Mouse (Mus musculus): ENCODE measurements at regions not wholly inside any gene's neighbourhood (a gene's known extent, or its start where the extent isn't known, plus 50 kb on each side); places are given as distances from the start of the nearest gene placed in this dataset.
A peak's percentile ranks its signal among the peaks of the same experiment; 100 is the strongest.

GRCm38 (mm10) chr3:34522054-34522684, 128.0 kb upstream of the Sox2 start:
- DNase-seq (ENCODE audit: low spot score) = no peak

- no peak for DNase-seq (ENCODE audit: low spot score)
Measured at GRCm38 (mm10) chr3:34521357-34522053, 128.7 kb upstream of the Sox2 start.

GRCm38 (mm10) chr3:34512503-34513145, 137.6 kb upstream of the Sox2 start:
- DNase-seq (ENCODE audit: low spot score) = no peak

- DNase-seq (ENCODE audit: low spot score) = no peak
Measured at GRCm38 (mm10) chr3:34510723-34511122, 139.5 kb upstream of the Sox2 start.

GRCm38 (mm10) chr3:34509160-34509559, 141.0 kb upstream of the Sox2 start:
- peak; percentile 23 for DNase-seq (ENCODE audit: low spot score)

- DNase-seq (ENCODE audit: low spot score) = no peak
Measured at GRCm38 (mm10) chr3:34504573-34504894, 145.7 kb upstream of the Sox2 start.

GRCm38 (mm10) chr3:34503874-34504572, 146.2 kb upstream of the Sox2 start:
- DNase-seq (ENCODE audit: low spot score) = peak; percentile 84

GRCm38 (mm10) chr3:34496839-34497238, 153.4 kb upstream of the Sox2 start:
- no peak for DNase-seq (ENCODE audit: low spot score)

- no peak for DNase-seq (ENCODE audit: low spot score)
Measured at GRCm38 (mm10) chr3:34495615-34496014, 154.6 kb upstream of the Sox2 start.

GRCm38 (mm10) chr3:34493921-34494320, 156.3 kb upstream of the Sox2 start:
- no peak for DNase-seq (ENCODE audit: low spot score)

- no peak for DNase-seq (ENCODE audit: low spot score)
Measured at GRCm38 (mm10) chr3:34489008-34489407, 161.2 kb upstream of the Sox2 start.

- peak; percentile 57 for DNase-seq (ENCODE audit: low spot score)
Measured at GRCm38 (mm10) chr3:34486441-34487050, 163.7 kb upstream of the Sox2 start.

- no peak for DNase-seq (ENCODE audit: low spot score)
Measured at GRCm38 (mm10) chr3:34485345-34486223, 164.6 kb upstream of the Sox2 start.

- DNase-seq (ENCODE audit: low spot score) = no peak
Measured at GRCm38 (mm10) chr3:34483934-34484333, 166.3 kb upstream of the Sox2 start.

- peak; percentile 13 for DNase-seq (ENCODE audit: low spot score)
Measured at GRCm38 (mm10) chr3:34481821-34482713, 168.1 kb upstream of the Sox2 start.

GRCm38 (mm10) chr3:34481314-34481713, 168.9 kb upstream of the Sox2 start:
- DNase-seq (ENCODE audit: low spot score) = peak; percentile 15

GRCm38 (mm10) chr3:34474126-34474525, 176.1 kb upstream of the Sox2 start:
- DNase-seq (ENCODE audit: low spot score) = no peak

GRCm38 (mm10) chr3:34470721-34471120, 179.5 kb upstream of the Sox2 start:
- DNase-seq (ENCODE audit: low spot score) = no peak

- DNase-seq (ENCODE audit: low spot score) = no peak
Measured at GRCm38 (mm10) chr3:34469946-34470345, 180.3 kb upstream of the Sox2 start.

- DNase-seq (ENCODE audit: low spot score) = peak; percentile 24
Measured at GRCm38 (mm10) chr3:34466312-34466711, 183.9 kb upstream of the Sox2 start.

All from retina, embryonic 14.5 days (tissue).